Mouse (Mus musculus) limb, embryonic 14.5 days (tissue): ENCODE measurements at regions not wholly inside any gene's neighbourhood (a gene's known extent, or its start where the extent isn't known, plus 50 kb on each side); places are given as distances from the start of the nearest gene placed in this dataset.
A peak's percentile ranks its signal among the peaks of the same experiment; 100 is the strongest.

Source experiments
- ATAC-seq: fragments of 200-750 bp; cut with Nextera tagmentation; 2 replicates; pipeline ENCODE4 v1.8.0; 2017; ENCODE audit warnings: low read depth, moderate number of reproducible peaks, moderate TSS enrichment; ENCODE audit not compliant: low FRiP score
- DNase-seq: peaks from one replicate; pipeline ENCODE4 v3.0.0-alpha.2; 2015; ENCODE audit warnings: low spot score
- H3K27ac ChIP-seq: fragments of 300-500 bp; sonication (generic); replicated peaks from 2 replicates; pipeline ENCODE4 v1.5.1; 2014; ENCODE audit warnings: low read depth, mild to moderate bottlenecking, low read length, moderate library complexity, mixed read lengths
- H3K27me3 ChIP-seq: fragments of 300-500 bp; sonication (generic); 2 replicates; pipeline ENCODE4 v1.6.1; 2014; ENCODE audit warnings: low read length, mixed read lengths; ENCODE audit not compliant: control insufficient read depth, insufficient read depth
- H3K36me3 ChIP-seq: fragments of 300-500 bp; sonication (generic); 2 replicates; pipeline ENCODE4 v1.6.1; 2014; ENCODE audit warnings: mild to moderate bottlenecking, low read length, moderate library complexity, mixed read lengths; ENCODE audit not compliant: control insufficient read depth, insufficient read depth
- H3K4me1 ChIP-seq: fragments of 300-500 bp; sonication (generic); 2 replicates; pipeline ENCODE4 v1.6.1; 2014; ENCODE audit warnings: antibody characterized with exemption, low read length, mixed read lengths; ENCODE audit not compliant: control insufficient read depth, insufficient read depth
- H3K4me2 ChIP-seq: fragments of 300-500 bp; sonication (generic); replicated peaks from 2 replicates; pipeline ENCODE4 v1.6.1; 2014; ENCODE audit warnings: low read depth, mild to moderate bottlenecking, low read length, moderate library complexity; ENCODE audit not compliant: severe bottlenecking
- H3K4me3 ChIP-seq: fragments of 300-500 bp; sonication (generic); replicated peaks from 2 replicates; pipeline ENCODE4 v1.5.1; 2014; ENCODE audit warnings: low read length
- H3K9ac ChIP-seq: fragments of 300-500 bp; sonication (generic); 2 replicates; pipeline ENCODE4 v1.6.1; 2014; ENCODE audit warnings: mild to moderate bottlenecking, low read depth, low read length, moderate library complexity; ENCODE audit not compliant: severe bottlenecking
- H3K9me3 ChIP-seq: fragments of 300-500 bp; sonication (generic); 2 replicates; pipeline ENCODE4 v1.6.1; 2016; ENCODE audit warnings: low read length; ENCODE audit not compliant: control insufficient read depth
- POLR2A ChIP-seq: fragments of 200-500 bp; IDR thresholded peaks from 2 replicates; pipeline ENCODE4 v1.8.0; 2012; ENCODE audit warnings: inconsistent platforms, mild to moderate bottlenecking, moderate library complexity, borderline replicate concordance; ENCODE audit not compliant: insufficient read depth, insufficient read length; ENCODE audit errors: extremely low read depth
- WGBS: fragments of 180-500 bp; shearing (Covaris S2); extraction: QIAGEN DNeasy Blood & Tissue Kit; methylation state at CpG from one replicate; pipeline ENCODE4 v1.1.7; 2014; 5-methylcytosine and 5-hydroxymethylcytosine counted together

GRCm38 (mm10) chr7:137593570-137593969 lies 156.2 kb downstream of the Glrx3 start:
- Histone ChIP-seq H3K36me3 (no peaks in the 10 kb centered on the region), H3K4me1 (no peaks in the 10 kb centered on the region), H3K9ac (no peak overlapping the region), H3K4me3 (no peak overlapping the region), H3K27ac (no peak overlapping the region), H3K9me3 (no peaks in the 10 kb centered on the region), H3K4me2 (no peak overlapping the region), H3K27me3 (no peaks in the 10 kb centered on the region)
- 34% methylated on average over 8 of the region's 8 CpGs for WGBS
- TF ChIP-seq POLR2A = no peak
- ATAC-seq (no peak; the same call in 1 of the 2 replicates), DNase-seq (peak; percentile 42)

- no peak for TF ChIP-seq POLR2A
- Histone ChIP-seq H3K9me3 (no peaks in the 10 kb centered on the region), H3K4me1 (no peaks in the 10 kb centered on the region), H3K36me3 (no peaks in the 10 kb centered on the region), H3K4me3 (no peak overlapping the region), H3K4me2 (no peak overlapping the region), H3K27me3 (no peaks in the 10 kb centered on the region), H3K9ac (no peak overlapping the region), H3K27ac (no peak overlapping the region)
- 66% methylated on average over 4 of the region's 4 CpGs for WGBS
- ATAC-seq (no peak), DNase-seq (no peak)
Observed at GRCm38 (mm10) chr7:137595567-137595966, 158.2 kb downstream of the Glrx3 start.

- ATAC-seq = no peak
- WGBS = 47% methylated on average over 7 of the region's 7 CpGs
Observed at GRCm38 (mm10) chr7:137596161-137596560, 158.7 kb downstream of the Glrx3 start.

GRCm38 (mm10) chr7:137603039-137603438 lies 165.6 kb downstream of the Glrx3 start:
- no peak overlapping the region for H3K9ac ChIP-seq
- WGBS = 5% methylated on average over 8 of the region's 8 CpGs
- no peak overlapping the region for H3K4me2 ChIP-seq
- DNase-seq = peak; percentile 64
- H3K4me3 ChIP-seq = no peak overlapping the region
- no peaks in the 10 kb centered on the region for H3K4me1 ChIP-seq
- no peak for ATAC-seq
- no peaks in the 10 kb centered on the region for H3K27me3 ChIP-seq
- H3K9me3 ChIP-seq = no peaks in the 10 kb centered on the region
- no peak for TF ChIP-seq POLR2A
- H3K27ac ChIP-seq = no peak overlapping the region
- no peaks in the 10 kb centered on the region for H3K36me3 ChIP-seq

More at GRCm38 (mm10) chr7:137596161-137596560, 158.7 kb downstream of the Glrx3 start:
- TF ChIP-seq POLR2A = no peak
- DNase-seq = no peak
- Histone ChIP-seq H3K4me1 (no peaks in the 10 kb centered on the region), H3K27ac (no peak overlapping the region), H3K9me3 (no peaks in the 10 kb centered on the region), H3K4me2 (no peak overlapping the region), H3K9ac (no peak overlapping the region), H3K4me3 (no peak overlapping the region), H3K27me3 (no peaks in the 10 kb centered on the region), H3K36me3 (no peaks in the 10 kb centered on the region)

GRCm38 (mm10) chr7:137609752-137610151 lies 172.3 kb downstream of the Glrx3 start:
- no peaks in the 10 kb centered on the region for H3K36me3 ChIP-seq
- H3K9ac ChIP-seq = no peak overlapping the region
- TF ChIP-seq POLR2A = no peak
- H3K27ac ChIP-seq = no peak overlapping the region
- 64% methylated on average over 6 of the region's 6 CpGs for whole genome bisulfite sequencing
- no peaks in the 10 kb centered on the region for H3K27me3 ChIP-seq
- no peak overlapping the region for H3K4me2 ChIP-seq
- no peaks in the 10 kb centered on the region for H3K9me3 ChIP-seq
- no peaks in the 10 kb centered on the region for H3K4me1 ChIP-seq
- ATAC-seq (no peak), DNase-seq (no peak)
- H3K4me3 ChIP-seq = no peak overlapping the region

- Histone ChIP-seq H3K4me3 (no peak overlapping the region), H3K36me3 (no peaks in the 10 kb centered on the region), H3K4me1 (no peaks in the 10 kb centered on the region), H3K4me2 (no peak overlapping the region), H3K27me3 (no peaks in the 10 kb centered on the region), H3K9ac (no peak overlapping the region), H3K9me3 (no peaks in the 10 kb centered on the region), H3K27ac (no peak overlapping the region)
- no peak for DNase-seq
- WGBS = 63% methylated on average over 6 of the region's 6 CpGs
- no peak for TF ChIP-seq POLR2A
- peak; percentile 26; the same call in 1 of the 2 replicates for ATAC-seq
Observed at GRCm38 (mm10) chr7:137611363-137611762, 173.9 kb downstream of the Glrx3 start.
